Comparison of ENCODE assay signal across 16 mouse cellular contexts in genomic region chr5:122907182-122907581, GRCm38 (mm10).
"Had no signal": no experiment of that assay in that cellular context is flagged by ENCODE, and none has a peak within 500 bp of the region (broad histone marks: within the 10 kb centered on the region; RNA-seq: fewer than 3 reads in every experiment).

No protein-coding gene starts in this region.

- DNase-seq: heart, postnatal 10 days; heart, postnatal 14 days; heart, postnatal 36 days; heart, postnatal 4 days; kidney, adult 11 months; kidney, adult 18-20 months; kidney, adult 2 months; kidney, adult 8-10 months; kidney, adult 9 months; kidney, postnatal 10 days; kidney, postnatal 14 days; kidney, postnatal 25 days; kidney, postnatal 36 days; kidney, postnatal 4 days; layer of hippocampus, adult 9-11 months; layer of hippocampus, postnatal 36 days had no signal
